Mouse (Mus musculus): ENCODE results near the gene Foxp1.

- TF ChIP-seq CTCF (IDR thresholded peaks at IDR 0.05; ENCODE audit: extremely low read depth, insufficient read depth, insufficient read length, insufficient replicate concordance) (no peak), POLR2A (IDR thresholded peaks at IDR 0.05; ENCODE audit: low read depth, low read length) (no peak)
These were observed 172.4 kb downstream of the Foxp1 start for GRCm38 (mm10) chr6:99350156-99350555.
